Mouse (Mus musculus): ENCODE results near the gene Slc26a1. TPM values are rescaled to one million over a fixed set of nuclear protein-coding genes. Genes with fewer than 3 reads are reported as not detected.

The Slc26a1 gene
- polyA plus RNA-seq, 1 experiment from 2014 or later = 0.42 TPM

GRCm38 (mm10) chr5:108693872-108694288 is 18.5 kb upstream of the Slc26a1 start:
- no peak for TF ChIP-seq CTCF (IDR thresholded peaks at IDR 0.05)
- peak; percentile 73 for DNase-seq (ENCODE audit: low read depth, low spot score)
- ChIA-PET CTCF (interaction anchor here (0.6 to 4.6 kb wide), 6 partner anchors 19 to 37 kb away, joined by 3 to 30 read pairs (median 4); partner anchors contain the start of gene Dgkq), POLR2A (interaction anchor here (1.0 to 1.6 kb wide), 4 partner anchors 23 to 34 kb away, joined by 3 to 5 read pairs (median 4); no protein-coding TSS in a partner anchor)
- ATAC-seq = peak; percentile 97
- no peaks in the 10 kb centered on the region for H3K27me3 ChIP-seq
- in situ Hi-C loops (cut with MboI; ENCODE audit: low pct_unique_long_range_greater_than_20kb) = no loop called here

GRCm38 (mm10) chr5:108692271-108692670 is 16.9 kb upstream of the Slc26a1 start, which contains the start of gene Fgfrl1:
Gene Fgfrl1 (plus strand): TSS chr5:108692382.
- ChIA-PET CTCF (interaction anchor here (0.7 to 4.6 kb wide), 9 partner anchors 9 to 40 kb away, joined by 3 to 30 read pairs (median 5); partner anchors contain the start of gene Slc26a1), POLR2A (interaction anchor here (1.4 kb wide), 1 partner anchor 9 kb away, joined by 3 read pairs; no protein-coding TSS in a partner anchor)
- DNase-seq (ENCODE audit: low read depth, low spot score) (no peak), ATAC-seq (peak; percentile 47)
- in situ Hi-C loops (cut with MboI; ENCODE audit: low pct_unique_long_range_greater_than_20kb) = no loop called here
- H3K27me3 ChIP-seq = no peaks in the 10 kb centered on the region
- TF ChIP-seq CTCF (IDR thresholded peaks at IDR 0.05) = no peak

GRCm38 (mm10) chr5:108691152-108691551 is 15.8 kb upstream of the Slc26a1 start:
- DNase-seq (ENCODE audit: low read depth, low spot score) = no peak
- ATAC-seq = no peak
- in situ Hi-C loops (cut with MboI; ENCODE audit: low pct_unique_long_range_greater_than_20kb) = no loop called here
- CTCF ChIA-PET = interaction anchor here (0.8 to 4.6 kb wide), 9 partner anchors 11 to 36 kb away, joined by 3 to 30 read pairs (median 5); partner anchors contain the start of genes Dgkq and Slc26a1
- H3K27me3 ChIP-seq = no peaks in the 10 kb centered on the region
- TF ChIP-seq CTCF (IDR thresholded peaks at IDR 0.05) = no peak
- POLR2A ChIA-PET = interaction anchor here (1.2 kb wide), 1 partner anchor 20 kb away, joined by 5 read pairs; no protein-coding TSS in a partner anchor

GRCm38 (mm10) chr5:108689091-108689490 is 13.7 kb upstream of the Slc26a1 start:
- no peak for DNase-seq (ENCODE audit: low read depth, low spot score)
- ChIA-PET CTCF (interaction anchor here (1.6 kb wide), 1 partner anchor 18 kb away, joined by 4 read pairs; no protein-coding TSS in a partner anchor), POLR2A (no interaction called here)
- H3K27me3 ChIP-seq = no peaks in the 10 kb centered on the region
- TF ChIP-seq CTCF (IDR thresholded peaks at IDR 0.05) = no peak
- ATAC-seq = no peak
- in situ Hi-C loops (cut with MboI; ENCODE audit: low pct_unique_long_range_greater_than_20kb) = no loop called here

GRCm38 (mm10) chr5:108680871-108681270 is 5.5 kb upstream of the Slc26a1 start:
- TF ChIP-seq CTCF (IDR thresholded peaks at IDR 0.05) = no peak
- CTCF ChIA-PET = interaction anchor here (2.7 to 3.6 kb wide), 2 partner anchors 11 kb away, joined by 15 to 20 read pairs; partner anchors contain the start of genes Dgkq and Fgfrl1
- in situ Hi-C loops (cut with MboI; ENCODE audit: low pct_unique_long_range_greater_than_20kb) = no loop called here
- H3K27me3 ChIP-seq = no peaks in the 10 kb centered on the region
- ATAC-seq = peak; percentile 59
- no peak for DNase-seq (ENCODE audit: low read depth, low spot score)
- POLR2A ChIA-PET = no interaction called here

GRCm38 (mm10) chr5:108679909-108680308 is 4.5 kb upstream of the Slc26a1 start:
- in situ Hi-C loops (cut with MboI; ENCODE audit: low pct_unique_long_range_greater_than_20kb) = no loop called here
- ChIA-PET POLR2A (no interaction called here), CTCF (interaction anchor here (2.5 to 3.6 kb wide), 3 partner anchors 10 to 47 kb away, joined by 6 to 20 read pairs (median 15); partner anchors contain the start of genes Dgkq and Fgfrl1)
- DNase-seq (ENCODE audit: low read depth, low spot score) (no peak), ATAC-seq (no peak)
- TF ChIP-seq CTCF (IDR thresholded peaks at IDR 0.05) = no peak
- H3K27me3 ChIP-seq = no peaks in the 10 kb centered on the region

GRCm38 (mm10) chr5:108678296-108678854 is 3.0 kb upstream of the Slc26a1 start:
- in situ Hi-C loops (cut with MboI; ENCODE audit: low pct_unique_long_range_greater_than_20kb) = no loop called here
- no peak for DNase-seq (ENCODE audit: low read depth, low spot score)
- H3K27me3 ChIP-seq = no peaks in the 10 kb centered on the region
- no peak for TF ChIP-seq CTCF (IDR thresholded peaks at IDR 0.05)
- ATAC-seq = no peak
- ChIA-PET POLR2A (interaction anchor here (1.3 kb wide), 1 partner anchor 9 kb away, joined by 3 read pairs; the partner anchor contains the start of gene Dgkq), CTCF (interaction anchor here (1.3 to 3.6 kb wide), 4 partner anchors 9 to 48 kb away, joined by 3 to 20 read pairs (median 10); partner anchors contain the start of genes Dgkq and Fgfrl1)

- CTCF ChIA-PET = interaction anchor here (2.5 kb wide), 1 partner anchor 49 kb away, joined by 6 read pairs; no protein-coding TSS in a partner anchor
- no peak for TF ChIP-seq CTCF (IDR thresholded peaks at IDR 0.05)
- in situ Hi-C loops (cut with MboI; ENCODE audit: low pct_unique_long_range_greater_than_20kb) = no loop called here
- POLR2A ChIA-PET = interaction anchor here (1.3 kb wide), 1 partner anchor 9 kb away, joined by 3 read pairs; the partner anchor contains the start of gene Dgkq
- ATAC-seq (no peak), DNase-seq (ENCODE audit: low read depth, low spot score) (no peak)
- no peaks in the 10 kb centered on the region for H3K27me3 ChIP-seq
Measured at GRCm38 (mm10) chr5:108677605-108678295, 2.4 kb upstream of the Slc26a1 start.

GRCm38 (mm10) chr5:108676772-108677498 is 1.6 kb upstream of the Slc26a1 start:
- in situ Hi-C loops (cut with MboI; ENCODE audit: low pct_unique_long_range_greater_than_20kb) = no loop called here
- ChIA-PET POLR2A (interaction anchor here (1.3 kb wide), 1 partner anchor 8 kb away, joined by 3 read pairs; the partner anchor contains the start of gene Dgkq), CTCF (interaction anchor here (2.5 kb wide), 1 partner anchor 15 kb away, joined by 6 read pairs; the partner anchor contains the start of gene Fgfrl1)
- no peaks in the 10 kb centered on the region for H3K27me3 ChIP-seq
- no peak for TF ChIP-seq CTCF (IDR thresholded peaks at IDR 0.05)
- DNase-seq (ENCODE audit: low read depth, low spot score) (no peak), ATAC-seq (no peak)

- TF ChIP-seq CTCF (IDR thresholded peaks at IDR 0.05) = no peak
- in situ Hi-C loops (cut with MboI; ENCODE audit: low pct_unique_long_range_greater_than_20kb) = loop anchor here (5.0 to 25.0 kb wide), 2 partner anchors 53 to 762 kb away; partner anchors contain the start of gene Rpl5
- no peak for DNase-seq (ENCODE audit: low read depth, low spot score)
- H3K27me3 ChIP-seq = no peaks in the 10 kb centered on the region
- ATAC-seq = no peak
- ChIA-PET CTCF (interaction anchor here (0.9 to 2.5 kb wide), 4 partner anchors 9 to 52 kb away, joined by 3 to 6 read pairs (median 4); partner anchors contain the start of gene Fgfrl1), POLR2A (no interaction called here)
Measured at GRCm38 (mm10) chr5:108674624-108675023, 745 bp downstream of the Slc26a1 start.

Data from Patski (cell line).